In genomic region chr14:118820111-118820510, GRCm38 (mm10) we compare ENCODE assay signal across 8 mouse cellular contexts. TPM values are rescaled to one million over a fixed set of nuclear protein-coding genes. Genes with fewer than 3 reads are reported as not detected.
A peak's percentile ranks its signal among the peaks of the same experiment; 100 is the strongest.
DNase-seq lines count a peak whose midpoint lies in the region; ATAC-seq lines count a peak whose summit lies in the region.

No protein-coding gene starts in this region.

- H3K9ac ChIP-seq in kidney, embryonic 16.5 days (replicated peaks; ENCODE audit: low read length), result no peak overlapping the region
- H3K9ac ChIP-seq in hindbrain, embryonic 13.5 days, result no peak overlapping the region

- H3K9me3 ChIP-seq in kidney, embryonic 16.5 days (ENCODE audit: low read length), result no peaks in the 10 kb centered on the region
- H3K9me3 ChIP-seq in forebrain, embryonic 10.5 days, result peaks cover 11% of the 10 kb centered on the region; the same call in 1 of the 2 replicates
- no peaks in the 10 kb centered on the region for H3K9me3 ChIP-seq in hindbrain, embryonic 13.5 days

- 7% methylated on average over 8 of the region's 8 CpGs for WGBS in kidney, embryonic 16.5 days
- 14% methylated on average over 8 of the region's 8 CpGs for WGBS in forebrain, embryonic 10.5 days
- 8% methylated on average over 8 of the region's 8 CpGs for WGBS in hindbrain, embryonic 13.5 days

- DNase-seq in kidney, adult 18-20 months, result peak; percentile 47
- DNase-seq in c-Kit-positive CD71-positive TER-119-negative erythroid progenitor cells, embryonic 14.5 days (ENCODE audit: low read depth), result peak; percentile 46
- peak; percentile 59 for DNase-seq in forebrain, embryonic 10.5 days (ENCODE audit: extremely low spot score, low spot score)
- DNase-seq in layer of hippocampus, postnatal 25 days (ENCODE audit: extremely low spot score in 1 of 2, low spot score in 1 of 2), result peak; percentile 30 to 56
- peak; percentile 39 for DNase-seq in right cerebral cortex, postnatal 25 days

- H3K4me2 ChIP-seq in kidney, embryonic 16.5 days (replicated peaks; ENCODE audit: low read depth, low read length), result no peak overlapping the region
- H3K4me2 ChIP-seq in hindbrain, embryonic 13.5 days, result no peak overlapping the region

- H3K4me3 ChIP-seq in kidney, embryonic 16.5 days (ENCODE audit: low read length), result no peak overlapping the region
- no peak overlapping the region for H3K4me3 ChIP-seq in forebrain, embryonic 10.5 days
- no peak overlapping the region for H3K4me3 ChIP-seq in hindbrain, embryonic 13.5 days

- ATAC-seq in kidney, embryonic 16.5 days (ENCODE audit: low FRiP score, low TSS enrichment), result no peak
- peak; percentile 43; the same call in 1 of the 2 replicates for ATAC-seq in hindbrain, embryonic 13.5 days (ENCODE audit: low FRiP score)
- peak; percentile 91 for ATAC-seq in megakaryocyte, adult 5-6 weeks (ENCODE audit: poor library complexity, severe bottlenecking)

- H3K27me3 ChIP-seq in kidney, embryonic 16.5 days (ENCODE audit: insufficient read depth, low read length), result no peaks in the 10 kb centered on the region
- peaks cover 45% of the 10 kb centered on the region for H3K27me3 ChIP-seq in forebrain, embryonic 10.5 days (ENCODE audit: poor library complexity, severe bottlenecking)
- 0 out of 2 replicates have a peak, but pooled peaks cover 11% of the 10 kb centered on the region for H3K27me3 ChIP-seq in hindbrain, embryonic 13.5 days

- no peak overlapping the region for H3K27ac ChIP-seq in kidney, embryonic 16.5 days (ENCODE audit: low read length)
- no peak overlapping the region for H3K27ac ChIP-seq in forebrain, embryonic 10.5 days
- H3K27ac ChIP-seq in hindbrain, embryonic 13.5 days, result no peak overlapping the region

- no peaks in the 10 kb centered on the region for H3K36me3 ChIP-seq in kidney, embryonic 16.5 days (ENCODE audit: insufficient read depth, low read length)
- H3K36me3 ChIP-seq in forebrain, embryonic 10.5 days (replicated peaks), result no peaks in the 10 kb centered on the region
- H3K36me3 ChIP-seq in hindbrain, embryonic 13.5 days, result no peaks in the 10 kb centered on the region

- no peaks in the 10 kb centered on the region for H3K4me1 ChIP-seq in kidney, embryonic 16.5 days (ENCODE audit: insufficient read depth, low read length)
- H3K4me1 ChIP-seq in forebrain, embryonic 10.5 days, result peaks cover 10% of the 10 kb centered on the region
- H3K4me1 ChIP-seq in hindbrain, embryonic 13.5 days (replicated peaks), result no peaks in the 10 kb centered on the region

RNA-seq across cellular contexts. Expression of gene Cldn10, which starts 32.4 kb away (rescaled TPM):
- polyA plus RNA-seq in kidney, embryonic 16.5 days (2015; fragmentation: Nextera tagmentation; extraction: Ambion mirVana), result 41.3 and 49.3 TPM in 2 replicates
- 1.6 and 3.1 TPM in 2 replicates for polyA plus RNA-seq in forebrain, embryonic 10.5 days (2016; fragmentation: Nextera tagmentation; extraction: Ambion mirVana)
- polyA plus RNA-seq in hindbrain, embryonic 13.5 days (2015; fragmentation: Nextera tagmentation; extraction: Ambion mirVana), result 0.65 and 1.5 TPM in 2 replicates
- total RNA-seq in layer of hippocampus, postnatal 25 days (2021), result 10 to 100 TPM; 32.4 to 34.3 TPM
- total RNA-seq in megakaryocyte, adult 5-6 weeks (2015), result not detected in 2 replicates
- total RNA-seq in megakaryocyte, adult 5-6 weeks (2017), result 0.29 TPM in 1 of 2 replicates, not detected in the other

Comparison
In these comparisons a context has a peak if more than half of its experiments do, and no peak if none do; other contexts are left out.
1. RNA of gene Cldn10, which starts 32.4 kb away (polyA plus RNA-seq): 41.3 to 49.3 TPM in kidney, embryonic 16.5 days; 1.6 to 3.1 TPM in forebrain, embryonic 10.5 days and 0.65 to 1.5 TPM in hindbrain, embryonic 13.5 days; every median in the first group is over 10 times any median in the second.
2. Peak in every context shown above with its lines, with median percentiles within 50 percentile points of each other: DNase-seq.